33 mouse cellular contexts compared by ENCODE assay signal in the genomic region with DNA sequence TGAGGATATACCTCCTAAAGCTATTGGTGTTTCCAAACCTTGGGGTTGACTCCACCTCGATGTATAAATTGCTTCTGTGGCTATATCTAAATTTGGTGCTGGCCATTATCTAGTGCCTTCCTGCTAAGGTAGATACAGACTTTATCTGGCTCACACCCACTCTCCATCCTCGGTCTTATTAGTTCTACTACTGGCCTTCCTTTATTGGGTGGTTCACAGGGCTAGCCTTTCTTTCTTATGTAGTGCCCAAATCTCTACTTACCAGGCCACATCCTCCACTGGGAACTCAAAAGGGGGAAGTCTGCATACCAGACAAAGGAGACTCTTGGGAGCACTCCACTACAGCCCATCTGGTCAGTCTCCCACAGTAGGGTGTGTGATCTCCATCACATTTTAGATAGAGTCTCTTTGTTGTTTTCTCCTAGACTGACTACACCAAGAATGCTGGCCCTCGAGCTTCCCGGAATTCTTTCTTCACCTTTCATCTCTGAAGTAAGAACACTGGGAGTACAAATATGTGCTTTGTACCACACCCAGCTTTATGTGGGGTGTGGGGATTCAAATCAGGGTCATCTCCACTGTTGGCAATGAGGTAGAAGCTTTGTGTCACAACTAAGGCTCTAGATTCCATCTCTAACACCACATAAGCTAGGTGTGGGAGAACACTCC. TPM values are rescaled to one million over a fixed set of nuclear protein-coding genes. Genes with fewer than 3 reads are reported as not detected.
DNase-seq lines count a peak whose midpoint lies in the region; ATAC-seq and TF ChIP-seq lines count a peak whose summit lies in the region.
"Had no signal": no experiment of that assay in that cellular context is flagged by ENCODE, and none has a peak within 500 bp of the region (broad histone marks: within the 10 kb centered on the region; RNA-seq: fewer than 3 reads in every experiment).

No protein-coding gene starts in this region.

- no peak overlapping the region for H3K4me2 ChIP-seq in heart, embryonic 12.5 days
- H3K4me2 ChIP-seq in intestine, embryonic 16.5 days (ENCODE audit: low read depth, low read length): no peak overlapping the region
- no peak overlapping the region for H3K4me2 ChIP-seq in liver, postnatal 0 days (ENCODE audit: low read depth, low read length)
- H3K4me2 ChIP-seq: forebrain, embryonic 15.5 days; limb, embryonic 13.5 days; midbrain, embryonic 11.5 days; neural tube, embryonic 15.5 days had no signal

- ATAC-seq in heart, embryonic 12.5 days (ENCODE audit: insufficient number of reproducible peaks, low FRiP score): no peak
- no peak for ATAC-seq in intestine, embryonic 16.5 days
- no peak for ATAC-seq in liver, postnatal 0 days
- ATAC-seq: forebrain, embryonic 15.5 days had no signal

- TF ChIP-seq EP300 in heart, adult 2 months (IDR thresholded peaks at IDR 0.05; ENCODE audit: insufficient read depth, low read depth, low read length): 0 out of 2 replicates have a peak, but pooled peaks have one; percentile 28
- 0 out of 2 replicates have a peak, but pooled peaks have one; percentile 21 for TF ChIP-seq EP300 in liver, postnatal 0 days (IDR thresholded peaks at IDR 0.05; ENCODE audit: low read depth)

- no peak overlapping the region for H3K9ac ChIP-seq in heart, adult 2 months (ENCODE audit: low read depth, low read length)
- no peak overlapping the region for H3K9ac ChIP-seq in heart, embryonic 12.5 days
- no peak overlapping the region for H3K9ac ChIP-seq in intestine, embryonic 16.5 days (ENCODE audit: low read depth, low read length)
- no peak overlapping the region for H3K9ac ChIP-seq in liver, postnatal 0 days (replicated peaks)
- H3K9ac ChIP-seq: forebrain, embryonic 15.5 days; limb, embryonic 13.5 days; neural tube, embryonic 15.5 days had no signal

- no peaks in the 10 kb centered on the region for H3K27me3 ChIP-seq in heart, adult 2 months (ENCODE audit: control insufficient read depth, insufficient read depth, low read length)
- no peaks in the 10 kb centered on the region for H3K27me3 ChIP-seq in heart, embryonic 12.5 days (replicated peaks)
- H3K27me3 ChIP-seq in intestine, embryonic 16.5 days (replicated peaks; ENCODE audit: control insufficient read depth, insufficient read depth, low read length): no peaks in the 10 kb centered on the region
- H3K27me3 ChIP-seq in liver, postnatal 0 days (ENCODE audit: insufficient read depth, low read length): 0 out of 2 replicates have a peak, but pooled peaks cover 3% of the 10 kb centered on the region
- H3K27me3 ChIP-seq: forebrain, embryonic 15.5 days; limb, embryonic 13.5 days; neural tube, embryonic 15.5 days had no signal

- no peak for TF ChIP-seq POLR2A in heart, adult 2 months (IDR thresholded peaks at IDR 0.05; ENCODE audit: insufficient read depth, low read depth, low read length)

- no peak for DNase-seq in heart, adult 2 months
- DNase-seq in Muller cell, postnatal 12 days (ENCODE audit: inconsistent ontology term): peak; percentile 43
- no peak for DNase-seq in liver, postnatal 0 days
- DNase-seq in layer of hippocampus, postnatal 25 days (ENCODE audit: extremely low spot score in 1 of 2, low spot score in 1 of 2): no peak
- DNase-seq in embryo, embryonic 9.5 days (ENCODE audit: extremely low spot score): no peak
- DNase-seq: B cell, adult 2 months; cerebellum, adult 11-12 months; gastrocnemius, postnatal 36 days; heart, postnatal 10 days; kidney, adult 2 months; kidney, postnatal 14 days; layer of hippocampus, postnatal 36 days; lung, adult 2 months; lung, postnatal 14 days; thymus, adult 18-20 months; thymus, postnatal 4 days had no signal

- H3K36me3 ChIP-seq in heart, adult 2 months (ENCODE audit: control insufficient read depth, insufficient read depth, low read length): no peaks in the 10 kb centered on the region
- H3K36me3 ChIP-seq in heart, embryonic 12.5 days: no peaks in the 10 kb centered on the region
- H3K36me3 ChIP-seq in intestine, embryonic 16.5 days (ENCODE audit: control insufficient read depth, insufficient read depth, low read length): no peaks in the 10 kb centered on the region
- no peaks in the 10 kb centered on the region for H3K36me3 ChIP-seq in liver, postnatal 0 days (replicated peaks; ENCODE audit: insufficient read depth, low read length)
- H3K36me3 ChIP-seq: embryonic facial prominence, embryonic 10.5 days; forebrain, embryonic 15.5 days; heart, embryonic 10.5 days; limb, embryonic 13.5 days; neural tube, embryonic 15.5 days had no signal

- intact Hi-C loops in heart, adult 2 months (cut with DNase I): no loop called here

- no peak overlapping the region for H3K4me3 ChIP-seq in heart, adult 2 months
- no peak overlapping the region for H3K4me3 ChIP-seq in heart, embryonic 12.5 days
- H3K4me3 ChIP-seq in intestine, embryonic 16.5 days (ENCODE audit: low read length): no peak overlapping the region
- no peak overlapping the region for H3K4me3 ChIP-seq in liver, postnatal 0 days (ENCODE audit: low read depth, low read length)
- H3K4me3 ChIP-seq: embryonic facial prominence, embryonic 10.5 days; forebrain, embryonic 15.5 days; heart, embryonic 10.5 days; limb, embryonic 13.5 days; neural tube, embryonic 15.5 days had no signal

- H3K27ac ChIP-seq in heart, adult 2 months: peak overlapping the region; percentile 20; the same call in 1 of the 2 replicates
- no peak overlapping the region for H3K27ac ChIP-seq in heart, embryonic 12.5 days (ENCODE audit: poor library complexity, severe bottlenecking)
- peak overlapping the region; percentile 17; the same call in 1 of the 2 replicates for H3K27ac ChIP-seq in intestine, embryonic 16.5 days (ENCODE audit: low read length)
- H3K27ac ChIP-seq in liver, postnatal 0 days (ENCODE audit: low read depth): no peak overlapping the region
- H3K27ac ChIP-seq: embryonic facial prominence, embryonic 10.5 days; forebrain, embryonic 15.5 days; heart, embryonic 10.5 days; limb, embryonic 13.5 days; neural tube, embryonic 15.5 days had no signal

- H3K79me2 ChIP-seq in heart, adult 2 months (replicated peaks; ENCODE audit: control insufficient read depth, insufficient read depth, low read length): 0 out of 2 replicates have a peak, but pooled peaks cover 3% of the 10 kb centered on the region

- 31% methylated on average over 4 of the region's 4 CpGs for WGBS in heart, adult 2 months
- WGBS in heart, embryonic 12.5 days: 30% methylated on average over 4 of the region's 4 CpGs
- WGBS in intestine, embryonic 16.5 days: 62% methylated on average over 4 of the region's 4 CpGs
- 57% methylated on average over 4 of the region's 4 CpGs for WGBS in liver, postnatal 0 days (ENCODE audit: insufficient replicate concordance)

- TF ChIP-seq CTCF in heart, adult 2 months (IDR thresholded peaks at IDR 0.05): no peak
- no peak for TF ChIP-seq CTCF in liver, postnatal 0 days (IDR thresholded peaks at IDR 0.05; ENCODE audit: low read depth)

- H3K9me3 ChIP-seq in heart, embryonic 12.5 days (replicated peaks): no peaks in the 10 kb centered on the region
- no peaks in the 10 kb centered on the region for H3K9me3 ChIP-seq in intestine, embryonic 16.5 days (ENCODE audit: control insufficient read depth, low read length)
- H3K9me3 ChIP-seq in liver, postnatal 0 days (ENCODE audit: low read length): no peaks in the 10 kb centered on the region
- H3K9me3 ChIP-seq: embryonic facial prominence, embryonic 10.5 days; forebrain, embryonic 15.5 days; heart, embryonic 10.5 days; limb, embryonic 13.5 days; neural tube, embryonic 15.5 days had no signal

- peaks cover 9% of the 10 kb centered on the region for H3K4me1 ChIP-seq in heart, adult 2 months (ENCODE audit: control insufficient read depth, insufficient read depth, low read length)
- H3K4me1 ChIP-seq in heart, embryonic 12.5 days (replicated peaks): peaks cover 43% of the 10 kb centered on the region
- peaks cover 32% of the 10 kb centered on the region for H3K4me1 ChIP-seq in intestine, embryonic 16.5 days (ENCODE audit: control insufficient read depth, insufficient read depth, low read length)
- peaks cover 28% of the 10 kb centered on the region for H3K4me1 ChIP-seq in liver, postnatal 0 days (ENCODE audit: insufficient read depth)

RNA-seq across cellular contexts. Expression of gene Rab11fip5, which starts 2.8 kb away (rescaled TPM):
- total RNA-seq in heart, adult 2 months (2021): 10 to 100 TPM; 59.3 to 73.9 TPM
- 41.6 and 55.0 TPM in 2 replicates for polyA plus RNA-seq in heart, adult 2 months (2012; rRNA removed)
- polyA plus RNA-seq in heart, embryonic 12.5 days (2016; fragmentation: Nextera tagmentation; extraction: Ambion mirVana): 42.0 and 42.6 TPM in 2 replicates
- polyA plus RNA-seq in intestine, embryonic 16.5 days (2015; fragmentation: Nextera tagmentation; extraction: Ambion mirVana): 15.6 and 20.9 TPM in 2 replicates
- 1.1 TPM in 2 replicates for polyA plus RNA-seq in liver, postnatal 0 days (2015; fragmentation: Nextera tagmentation; extraction: Ambion mirVana)
- total RNA-seq in layer of hippocampus, postnatal 25 days (2021): 10 to 100 TPM; 53.8 to 55.3 TPM

RNA-seq across cellular contexts. Expression of gene Sfxn5, which starts 44.0 kb away (rescaled TPM):
- 1 to 10 TPM; 4.2 to 5.3 TPM for total RNA-seq in heart, adult 2 months (2021)
- 4.9 and 5.9 TPM in 2 replicates for polyA plus RNA-seq in heart, adult 2 months (2012; rRNA removed)
- 2.9 and 3.9 TPM in 2 replicates for polyA plus RNA-seq in heart, embryonic 12.5 days (2016; fragmentation: Nextera tagmentation; extraction: Ambion mirVana)
- polyA plus RNA-seq in intestine, embryonic 16.5 days (2015; fragmentation: Nextera tagmentation; extraction: Ambion mirVana): 5.3 and 7.2 TPM in 2 replicates
- polyA plus RNA-seq in liver, postnatal 0 days (2015; fragmentation: Nextera tagmentation; extraction: Ambion mirVana): 3.1 and 3.3 TPM in 2 replicates
- 100 to 1,000 TPM; 168 to 177 TPM for total RNA-seq in layer of hippocampus, postnatal 25 days (2021)

RNA-seq across cellular contexts. Expression of gene Noto, which starts 46.5 kb away (rescaled TPM):
- total RNA-seq in heart, adult 2 months (2021): not detected
- polyA plus RNA-seq in heart, adult 2 months (2012; rRNA removed): not detected in 2 replicates
- polyA plus RNA-seq in heart, embryonic 12.5 days (2016; fragmentation: Nextera tagmentation; extraction: Ambion mirVana): not detected in 2 replicates
- not detected in 2 replicates for polyA plus RNA-seq in intestine, embryonic 16.5 days (2015; fragmentation: Nextera tagmentation; extraction: Ambion mirVana)
- polyA plus RNA-seq in liver, postnatal 0 days (2015; fragmentation: Nextera tagmentation; extraction: Ambion mirVana): not detected in 2 replicates
- not detected for total RNA-seq in layer of hippocampus, postnatal 25 days (2021)
- total RNA-seq: adrenal gland, adult 18-20 months; adrenal gland, postnatal 4 days; CH12.LX; common myeloid progenitor, adult 5-6 weeks; gastrocnemius, postnatal 36 days; heart, postnatal 10 days; layer of hippocampus, adult 18-20 months; layer of hippocampus, postnatal 36 days; left cerebral cortex, postnatal 14 days; megakaryocyte progenitor cell, adult 5-6 weeks had no signal
- polyA plus RNA-seq: embryonic facial prominence, embryonic 10.5 days; forebrain, embryonic 15.5 days; heart, embryonic 10.5 days; hindbrain, embryonic 11.5 days; kidney, adult 2 months; limb, embryonic 13.5 days; lung, adult 2 months; midbrain, embryonic 11.5 days; neural tube, embryonic 15.5 days; stomach, embryonic 16.5 days had no signal

RNA-seq across cellular contexts. Expression of gene Smyd5, which starts 54.6 kb away (rescaled TPM):
- total RNA-seq in heart, adult 2 months (2021): 10 to 100 TPM in 1 of 2 experiments, 1 to 10 TPM in 1; 8.1 to 13.6 TPM
- 13.1 and 13.9 TPM in 2 replicates for polyA plus RNA-seq in heart, adult 2 months (2012; rRNA removed)
- 41.3 and 46.1 TPM in 2 replicates for polyA plus RNA-seq in heart, embryonic 12.5 days (2016; fragmentation: Nextera tagmentation; extraction: Ambion mirVana)
- polyA plus RNA-seq in intestine, embryonic 16.5 days (2015; fragmentation: Nextera tagmentation; extraction: Ambion mirVana): 45.8 and 52.5 TPM in 2 replicates
- polyA plus RNA-seq in liver, postnatal 0 days (2015; fragmentation: Nextera tagmentation; extraction: Ambion mirVana): 9.6 and 11.3 TPM in 2 replicates
- 10 to 100 TPM; 38.9 to 40.9 TPM for total RNA-seq in layer of hippocampus, postnatal 25 days (2021)

Comparison
In these comparisons a context has a peak if more than half of its experiments do, and no peak if none do; other contexts are left out.
1. H3K27ac ChIP-seq: peak in heart, adult 2 months (single experiment) and intestine, embryonic 16.5 days (single experiment); none in heart, embryonic 12.5 days (single experiment) and liver, postnatal 0 days (single experiment).